Mouse (Mus musculus) intestine, embryonic 16.5 days (tissue): ENCODE results near the gene Phf2. TPM values are rescaled to one million over a fixed set of nuclear protein-coding genes. Genes with fewer than 3 reads are reported as not detected.
A peak's percentile ranks its signal among the peaks of the same experiment; 100 is the strongest.

Experiments used
- ATAC-seq: fragments of 200-750 bp; cut with Nextera tagmentation; 2 replicates; pipeline ENCODE4 v1.8.0; 2017; ENCODE audit warnings: moderate TSS enrichment, moderate library complexity
- H3K27ac ChIP-seq: fragments of 300-500 bp; sonication (generic); 2 replicates; pipeline ENCODE4 v1.5.1; 2014; ENCODE audit warnings: mild to moderate bottlenecking, low read length
- H3K27me3 ChIP-seq: fragments of 300-500 bp; sonication (generic); replicated peaks from 2 replicates; pipeline ENCODE4 v1.6.1; 2014; ENCODE audit warnings: low read length, control low read depth, mixed read lengths; ENCODE audit not compliant: control insufficient read depth, insufficient read depth
- H3K36me3 ChIP-seq: fragments of 300-500 bp; sonication (generic); 2 replicates; pipeline ENCODE4 v1.6.1; 2014; ENCODE audit warnings: low read length, control low read depth; ENCODE audit not compliant: control insufficient read depth, insufficient read depth
- H3K4me1 ChIP-seq: fragments of 300-500 bp; sonication (generic); 2 replicates; pipeline ENCODE4 v1.6.1; 2014; ENCODE audit warnings: low read length, control low read depth, mixed read lengths; ENCODE audit not compliant: control insufficient read depth, insufficient read depth
- H3K4me2 ChIP-seq: fragments of 300-500 bp; sonication (generic); 2 replicates; pipeline ENCODE4 v1.6.1; 2014; ENCODE audit warnings: low read depth, low read length, control low read depth
- H3K4me3 ChIP-seq: fragments of 300-500 bp; sonication (generic); 2 replicates; pipeline ENCODE4 v1.5.1; 2014; ENCODE audit warnings: mild to moderate bottlenecking, low read length
- H3K9ac ChIP-seq: fragments of 300-500 bp; sonication (generic); 2 replicates; pipeline ENCODE4 v1.6.1; 2014; ENCODE audit warnings: low read depth, low read length
- H3K9me3 ChIP-seq: fragments of 300-500 bp; sonication (generic); 2 replicates; pipeline ENCODE4 v1.6.1; 2016; ENCODE audit warnings: low read length, control low read depth; ENCODE audit not compliant: control insufficient read depth
- WGBS: fragments of 180-500 bp; shearing (Covaris S2); extraction: QIAGEN DNeasy Blood & Tissue Kit; methylation state at CpG from one replicate; pipeline ENCODE4 v1.1.7; 2014; 5-methylcytosine and 5-hydroxymethylcytosine counted together
- polyA plus RNA-seq: library from polyadenylated mRNA; unstranded; fragments of >200 nt; fragmentation: Nextera tagmentation; extraction: Ambion mirVana; gene quantifications from 2 replicates; pipeline ENCODE4 v1.2.1, GENCODE M21; 2015

Gene Phf2
- polyA plus RNA-seq, 1 experiment from 2014 or later: 3.9 TPM

DNA sequence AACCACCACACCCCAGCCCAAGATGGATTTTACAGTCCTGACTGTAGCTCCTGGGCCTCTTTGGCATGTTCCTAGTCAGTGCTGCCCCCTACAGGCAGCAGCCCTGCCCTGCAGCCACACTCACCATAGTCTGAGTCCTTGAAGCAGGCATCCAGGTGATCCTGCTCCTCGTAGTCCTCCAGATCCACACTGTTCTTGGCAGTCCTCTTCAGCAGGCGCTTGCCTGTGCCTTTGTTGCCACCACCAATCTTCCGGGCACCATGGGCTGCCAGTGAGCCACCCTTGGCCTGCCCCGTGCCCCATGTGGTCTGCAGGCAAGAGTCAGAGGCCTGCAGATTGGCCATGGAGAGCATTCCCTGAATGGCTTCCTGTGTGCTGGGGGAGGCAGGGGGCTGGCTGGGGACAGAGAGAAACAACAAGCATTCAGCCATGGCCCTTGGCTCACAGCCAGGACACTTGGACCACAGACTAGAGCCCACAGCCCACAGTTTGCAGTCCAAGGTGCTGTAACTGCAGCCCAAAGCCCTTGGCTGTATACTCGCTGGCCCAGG is 63.4 kb downstream of the Phf2 start:
- H3K27me3 ChIP-seq: no peaks in the 10 kb centered on the region
- H3K9ac ChIP-seq: no peak overlapping the region
- WGBS: 67% methylated on average over 5 of the region's 5 CpGs
- no peaks in the 10 kb centered on the region for H3K4me1 ChIP-seq
- H3K27ac ChIP-seq: no peak overlapping the region
- peaks cover 40% of the 10 kb centered on the region for H3K36me3 ChIP-seq
- no peak overlapping the region for H3K4me3 ChIP-seq
- no peak overlapping the region for H3K4me2 ChIP-seq
- ATAC-seq: no peak
- H3K9me3 ChIP-seq: no peaks in the 10 kb centered on the region

DNA sequence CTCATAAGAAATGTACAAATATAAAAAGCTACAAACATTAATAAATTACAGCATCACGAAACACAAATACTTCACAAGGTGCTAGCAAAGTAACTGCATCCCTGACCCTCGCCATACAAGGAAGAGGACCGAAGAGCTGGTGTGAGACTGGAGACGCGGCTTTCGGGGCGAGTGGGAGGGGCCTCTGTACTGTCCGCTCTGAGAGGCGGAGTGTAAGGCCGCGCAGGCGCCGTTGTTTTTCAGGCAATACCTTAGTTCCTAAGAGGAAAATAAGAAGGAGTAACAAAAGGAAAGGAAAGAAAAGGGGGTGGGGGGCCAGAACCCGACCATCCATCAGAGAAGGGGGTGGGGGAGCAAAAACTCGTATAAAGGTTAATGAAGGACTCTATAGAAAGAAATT is 68.7 kb downstream of the Phf2 start:
- WGBS: 54% methylated on average over 15 of the region's 15 CpGs
- H3K4me2 ChIP-seq: no peak overlapping the region
- no peak overlapping the region for H3K9ac ChIP-seq
- H3K9me3 ChIP-seq: no peaks in the 10 kb centered on the region
- no peak for ATAC-seq
- H3K4me1 ChIP-seq: no peaks in the 10 kb centered on the region; the same call in 1 of the 2 replicates
- no peak overlapping the region for H3K27ac ChIP-seq
- no peak overlapping the region for H3K4me3 ChIP-seq
- H3K36me3 ChIP-seq: peaks cover 22% of the 10 kb centered on the region
- H3K27me3 ChIP-seq: no peaks in the 10 kb centered on the region

- Histone ChIP-seq H3K4me2 (no peak overlapping the region), H3K27ac (no peak overlapping the region), H3K4me3 (no peak overlapping the region), H3K9me3 (no peaks in the 10 kb centered on the region), H3K27me3 (no peaks in the 10 kb centered on the region), H3K36me3 (peaks cover 15% of the 10 kb centered on the region), H3K9ac (no peak overlapping the region), H3K4me1 (peaks cover 5% of the 10 kb centered on the region; the same call in 1 of the 2 replicates)
- 26% methylated on average over 11 of the region's 11 CpGs for WGBS
- peak; percentile 61; the same call in 1 of the 2 replicates for ATAC-seq
These were observed 69.9 kb downstream of the Phf2 start for GRCm38 (mm10) chr13:48800850-48801546.

GRCm38 (mm10) chr13:48798256-48798771 is 72.6 kb downstream of the Phf2 start:
- Histone ChIP-seq H3K27me3 (no peaks in the 10 kb centered on the region), H3K36me3 (peaks cover 6% of the 10 kb centered on the region), H3K4me1 (peaks cover 5% of the 10 kb centered on the region; the same call in 1 of the 2 replicates), H3K4me3 (no peak overlapping the region), H3K9me3 (no peaks in the 10 kb centered on the region), H3K27ac (no peak overlapping the region), H3K9ac (no peak overlapping the region), H3K4me2 (no peak overlapping the region)
- WGBS: 34% methylated on average over 14 of the region's 14 CpGs
- ATAC-seq: no peak

DNA sequence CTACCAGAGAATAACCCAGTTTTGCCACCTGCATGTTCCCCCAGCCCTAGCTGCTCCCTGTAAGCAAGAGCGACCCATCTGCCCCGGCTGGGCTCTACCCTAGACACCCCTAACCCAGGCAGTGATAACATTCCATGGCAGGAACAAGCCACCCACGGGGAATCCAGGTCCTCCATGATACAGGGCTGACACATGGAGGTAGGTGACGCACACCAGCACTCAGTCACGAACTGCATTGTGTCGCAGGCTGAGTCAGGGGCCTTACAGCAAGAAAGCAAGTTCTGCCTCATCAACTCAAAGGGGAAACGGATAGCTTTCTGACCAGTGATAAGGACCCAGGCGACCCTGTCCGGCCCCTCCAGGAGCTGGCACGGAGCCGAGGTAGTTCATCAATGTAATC is 74.0 kb downstream of the Phf2 start:
- no peak overlapping the region for H3K4me2 ChIP-seq
- no peak overlapping the region for H3K27ac ChIP-seq
- H3K9ac ChIP-seq: no peak overlapping the region
- H3K4me3 ChIP-seq: no peak overlapping the region
- no peak for ATAC-seq
- H3K27me3 ChIP-seq: no peaks in the 10 kb centered on the region
- no peaks in the 10 kb centered on the region for H3K9me3 ChIP-seq
- no peaks in the 10 kb centered on the region for H3K36me3 ChIP-seq
- peaks cover 5% of the 10 kb centered on the region; the same call in 1 of the 2 replicates for H3K4me1 ChIP-seq
- WGBS: 52% methylated on average over 11 of the region's 11 CpGs

GRCm38 (mm10) chr13:48795711-48796110 is 75.2 kb downstream of the Phf2 start:
- no peak overlapping the region for H3K27ac ChIP-seq
- peaks cover 5% of the 10 kb centered on the region; the same call in 1 of the 2 replicates for H3K4me1 ChIP-seq
- no peak overlapping the region for H3K4me3 ChIP-seq
- WGBS: 83% methylated on average over 6 of the region's 6 CpGs
- no peak for ATAC-seq
- no peaks in the 10 kb centered on the region for H3K36me3 ChIP-seq
- H3K9ac ChIP-seq: no peak overlapping the region
- no peaks in the 10 kb centered on the region for H3K9me3 ChIP-seq
- H3K27me3 ChIP-seq: no peaks in the 10 kb centered on the region
- H3K4me2 ChIP-seq: no peak overlapping the region

DNA sequence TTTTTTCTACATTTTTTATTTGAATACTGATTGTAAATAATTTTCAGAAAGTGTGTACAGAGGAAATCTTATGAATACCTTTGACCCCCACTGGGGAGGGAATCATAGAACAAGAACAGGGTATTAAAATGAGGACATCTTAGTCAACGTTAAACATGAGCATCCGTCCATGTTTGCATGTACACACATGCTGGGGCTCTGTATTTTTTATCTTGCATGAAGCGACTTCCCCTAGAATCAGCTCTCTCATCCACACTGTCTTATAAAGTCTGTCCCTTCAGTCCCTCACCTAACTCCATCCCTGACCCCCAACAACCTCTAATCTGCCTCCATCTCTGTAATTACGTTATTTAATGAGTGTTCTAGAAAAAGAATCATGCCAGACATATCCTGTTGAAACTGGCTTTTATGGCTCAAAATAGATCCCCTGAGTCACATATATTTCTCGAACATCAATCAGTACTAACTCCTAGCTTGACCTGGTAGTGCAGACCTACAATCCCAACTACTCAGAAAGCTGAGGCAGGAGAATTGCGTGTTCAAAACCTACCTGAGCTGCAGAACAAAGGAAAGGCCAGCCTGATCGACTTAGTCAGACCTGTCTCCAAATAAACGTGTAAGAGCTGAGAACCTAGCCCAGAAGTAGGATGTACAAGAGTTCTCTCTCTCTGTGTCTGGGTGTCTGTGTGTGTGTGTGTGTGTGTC is 86.2 kb downstream of the Phf2 start:
- Histone ChIP-seq H3K27me3 (no peaks in the 10 kb centered on the region), H3K9ac (no peak overlapping the region), H3K27ac (no peak overlapping the region), H3K4me1 (peaks cover 4% of the 10 kb centered on the region; the same call in 1 of the 2 replicates), H3K4me3 (no peak overlapping the region), H3K9me3 (no peaks in the 10 kb centered on the region), H3K36me3 (no peaks in the 10 kb centered on the region), H3K4me2 (no peak overlapping the region)
- ATAC-seq: no peak
- WGBS: 77% methylated on average over 8 of the region's 8 CpGs

- Histone ChIP-seq H3K4me1 (peaks cover 4% of the 10 kb centered on the region; the same call in 1 of the 2 replicates), H3K27ac (no peak overlapping the region), H3K9ac (no peak overlapping the region), H3K36me3 (no peaks in the 10 kb centered on the region), H3K9me3 (no peaks in the 10 kb centered on the region), H3K27me3 (no peaks in the 10 kb centered on the region), H3K4me2 (no peak overlapping the region), H3K4me3 (no peak overlapping the region)
- no peak for ATAC-seq
- WGBS: 58% methylated on average over 8 of the region's 8 CpGs
These were observed 86.8 kb downstream of the Phf2 start for GRCm38 (mm10) chr13:48784151-48784550.
